Mouse (Mus musculus): ENCODE data around the gene Klf1. TPM values are rescaled to one million over a fixed set of nuclear protein-coding genes. Genes with fewer than 3 reads are reported as not detected.

Gene Klf1
- polyA plus RNA-seq, 1 experiment: 0.31 TPM

GRCm38 (mm10) chr8:84947241-84947545 lies 45.5 kb downstream of the Klf1 start:
- no peak overlapping the region for H3K4me3 ChIP-seq (replicated peaks; ENCODE audit: insufficient read depth, low read depth, low read length)
- 25% methylated on average over 9 of the region's 9 CpGs for WGBS
- DNase-seq: no peak
- TF ChIP-seq POLR2A (IDR thresholded peaks at IDR 0.05; ENCODE audit: borderline replicate concordance, insufficient read depth, low read length) (no peak), CTCF (IDR thresholded peaks at IDR 0.05; ENCODE audit: borderline replicate concordance, insufficient read depth, low read depth, low read length) (no peak)
- no peaks in the 10 kb centered on the region for H3K27me3 ChIP-seq (ENCODE audit: control insufficient read depth, insufficient read depth, low read length)
- H3K4me1 ChIP-seq (ENCODE audit: control insufficient read depth, insufficient read depth, low read length): peaks cover 6% of the 10 kb centered on the region; the same call in 1 of the 2 replicates
- no peak overlapping the region for H3K27ac ChIP-seq (ENCODE audit: insufficient read depth, low read length)

- 25% methylated on average over 12 of the region's 12 CpGs for WGBS
- H3K4me1 ChIP-seq (ENCODE audit: control insufficient read depth, insufficient read depth, low read length): peaks cover 6% of the 10 kb centered on the region; the same call in 1 of the 2 replicates
- no peak for DNase-seq
- no peak overlapping the region for H3K27ac ChIP-seq (ENCODE audit: insufficient read depth, low read length)
- TF ChIP-seq CTCF (IDR thresholded peaks at IDR 0.05; ENCODE audit: borderline replicate concordance, insufficient read depth, low read depth, low read length): no peak
- TF ChIP-seq POLR2A (IDR thresholded peaks at IDR 0.05; ENCODE audit: borderline replicate concordance, insufficient read depth, low read length): no peak
- no peaks in the 10 kb centered on the region for H3K27me3 ChIP-seq (ENCODE audit: control insufficient read depth, insufficient read depth, low read length)
- H3K4me3 ChIP-seq (replicated peaks; ENCODE audit: insufficient read depth, low read depth, low read length): no peak overlapping the region
Measured at GRCm38 (mm10) chr8:84949753-84950152, 48.0 kb downstream of the Klf1 start.

- Histone ChIP-seq H3K27me3 (ENCODE audit: control insufficient read depth, insufficient read depth, low read length) (no peaks in the 10 kb centered on the region), H3K4me1 (ENCODE audit: control insufficient read depth, insufficient read depth, low read length) (no peaks in the 10 kb centered on the region), H3K27ac (ENCODE audit: insufficient read depth, low read length) (no peak overlapping the region), H3K4me3 (replicated peaks; ENCODE audit: insufficient read depth, low read depth, low read length) (no peak overlapping the region)
- TF ChIP-seq CTCF (IDR thresholded peaks at IDR 0.05; ENCODE audit: borderline replicate concordance, insufficient read depth, low read depth, low read length): no peak
- no peak for TF ChIP-seq POLR2A (IDR thresholded peaks at IDR 0.05; ENCODE audit: borderline replicate concordance, insufficient read depth, low read length)
- no peak for DNase-seq
- WGBS: 10% methylated on average over 18 of the region's 18 CpGs
Measured at GRCm38 (mm10) chr8:84952612-84953255, 51.0 kb downstream of the Klf1 start.

Other genes with a start within 250 kb of the Klf1 start
- gene Ier2, start 239.1 kb upstream of the Klf1 start, polyA plus RNA-seq (2012; rRNA removed): 13.9 and 15.1 TPM in 2 replicates
- gene Trmt1, start 215.6 kb upstream of the Klf1 start, polyA plus RNA-seq (2012; rRNA removed): 144 and 148 TPM in 2 replicates
- 91.0 and 93.9 TPM in 2 replicates for gene Nacc1, start 214.1 kb upstream of the Klf1 start, polyA plus RNA-seq (2012; rRNA removed)
- gene Lyl1, start 200.5 kb upstream of the Klf1 start, polyA plus RNA-seq (2012; rRNA removed): 1.7 TPM in 2 replicates
- 0.27 and 0.33 TPM in 2 replicates for gene G430095P16Rik, start 178.9 kb upstream of the Klf1 start, polyA plus RNA-seq (2012; rRNA removed)
- gene Nfix, start 101.6 kb upstream of the Klf1 start, polyA plus RNA-seq (2012; rRNA removed): 98.5 and 105 TPM in 2 replicates
- gene Dand5, start 79.1 kb upstream of the Klf1 start, polyA plus RNA-seq (2012; rRNA removed): 16.1 and 16.2 TPM in 2 replicates
- 45.3 and 45.5 TPM in 2 replicates for gene Gadd45gip1, start 70.4 kb upstream of the Klf1 start, polyA plus RNA-seq (2012; rRNA removed)
- gene Rad23a, start 61.3 kb upstream of the Klf1 start, polyA plus RNA-seq (2012; rRNA removed): 117 and 120 TPM in 2 replicates
- gene Calr, start 55.0 kb upstream of the Klf1 start, polyA plus RNA-seq (2012; rRNA removed): 343 and 394 TPM in 2 replicates
- 69.9 and 72.0 TPM in 2 replicates for gene Farsa, start 44.9 kb upstream of the Klf1 start, polyA plus RNA-seq (2012; rRNA removed)
- gene Syce2, start 29.8 kb upstream of the Klf1 start, polyA plus RNA-seq (2012; rRNA removed): 6.0 and 7.5 TPM in 2 replicates
- 88.2 and 95.2 TPM in 2 replicates for gene Gcdh, start 8.0 kb upstream of the Klf1 start, polyA plus RNA-seq (2012; rRNA removed)
- 9.1 and 10.5 TPM in 2 replicates for gene Dnase2a, start 6.6 kb downstream of the Klf1 start, polyA plus RNA-seq (2012; rRNA removed)
- gene Mast1, start 35.4 kb downstream of the Klf1 start, polyA plus RNA-seq (2012; rRNA removed): 115 and 129 TPM in 2 replicates
- gene Rtbdn, start 45.1 kb downstream of the Klf1 start, polyA plus RNA-seq (2012; rRNA removed): 6.8 and 7.9 TPM in 2 replicates
- gene Gm49661, start 67.5 kb downstream of the Klf1 start, polyA plus RNA-seq (2012; rRNA removed): not detected in 2 replicates
- gene Prdx2, start 67.7 kb downstream of the Klf1 start, polyA plus RNA-seq (2012; rRNA removed): 345 and 351 TPM in 2 replicates
- 58.7 and 61.5 TPM in 2 replicates for gene Rnaseh2a, start 67.8 kb downstream of the Klf1 start, polyA plus RNA-seq (2012; rRNA removed)
- 12.8 and 13.5 TPM in 2 replicates for gene Junb, start 76.8 kb downstream of the Klf1 start, polyA plus RNA-seq (2012; rRNA removed)
- gene Hook2, start 88.7 kb downstream of the Klf1 start, polyA plus RNA-seq (2012; rRNA removed): 14.1 and 14.2 TPM in 2 replicates
- gene Best2, start 112.6 kb downstream of the Klf1 start, polyA plus RNA-seq (2012; rRNA removed): 0.06 and 0.07 TPM in 2 replicates
- 291 and 296 TPM in 2 replicates for gene Asna1, start 123.4 kb downstream of the Klf1 start, polyA plus RNA-seq (2012; rRNA removed)
- gene Trir, start 124.9 kb downstream of the Klf1 start, polyA plus RNA-seq (2012; rRNA removed): 138 and 150 TPM in 2 replicates
- 92.0 and 97.9 TPM in 2 replicates for gene Tnpo2, start 135.0 kb downstream of the Klf1 start, polyA plus RNA-seq (2012; rRNA removed)
- 27.7 and 29.3 TPM in 2 replicates for gene Fbxw9, start 158.1 kb downstream of the Klf1 start, polyA plus RNA-seq (2012; rRNA removed)
- gene Gm5741, start 166.1 kb downstream of the Klf1 start, polyA plus RNA-seq (2012; rRNA removed): 1.3 TPM in 1 of 2 replicates, not detected in the other
- 69.7 and 71.6 TPM in 2 replicates for gene Dhps, start 169.8 kb downstream of the Klf1 start, polyA plus RNA-seq (2012; rRNA removed)
- gene Wdr83os, start 178.8 kb downstream of the Klf1 start, polyA plus RNA-seq (2012; rRNA removed): 98.0 and 102 TPM in 2 replicates
- 54.4 and 54.9 TPM in 2 replicates for gene Wdr83, start 179.4 kb downstream of the Klf1 start, polyA plus RNA-seq (2012; rRNA removed)
- gene Man2b1, start 181.3 kb downstream of the Klf1 start, polyA plus RNA-seq (2012; rRNA removed): 34.7 and 35.7 TPM in 2 replicates
- gene Zfp791, start 221.2 kb downstream of the Klf1 start, polyA plus RNA-seq (2012; rRNA removed): 4.5 and 4.8 TPM in 2 replicates
- gene Cks1brt, start 250.0 kb downstream of the Klf1 start, polyA plus RNA-seq (2012; rRNA removed): not detected in 2 replicates

All from cerebellum, adult 2 months (tissue).